Mouse (Mus musculus) bone marrow macrophage, adult 2 months (primary cell): ENCODE data around the gene Cdh26. TPM values are rescaled to one million over a fixed set of nuclear protein-coding genes. Genes with fewer than 3 reads are reported as not detected.

Source experiments
- H3K27ac ChIP-seq: 2 replicates; pipeline ENCODE4 v1.5.1; 2012; ENCODE audit warnings: low read depth, low read length; ENCODE audit not compliant: insufficient read depth
- H3K4me1 ChIP-seq: 2 replicates; pipeline ENCODE4 v1.6.1; 2012; ENCODE audit warnings: low read length; ENCODE audit not compliant: control insufficient read depth, insufficient read depth
- H3K4me3 ChIP-seq: 2 replicates; pipeline ENCODE4 v1.5.1; 2012; ENCODE audit warnings: mild to moderate bottlenecking, low read length, moderate library complexity; ENCODE audit not compliant: insufficient read depth
- CTCF ChIP-seq: IDR thresholded peaks from 2 replicates; pipeline ENCODE4 v1.5.1; 2012; ENCODE audit warnings: low read depth, mild to moderate bottlenecking, low read length, moderate library complexity
- POLR2A ChIP-seq: IDR thresholded peaks from 2 replicates; pipeline ENCODE4 v1.6.1; 2012; ENCODE audit warnings: mild to moderate bottlenecking, low read depth, low read length, borderline replicate concordance
- polyA plus RNA-seq: library from polyadenylated mRNA; stranded (reverse); fragments of >200 nt; gene quantifications from 2 replicates; pipeline ENCODE4 v1.2.4, GENCODE M21; 2012; ENCODE audit not compliant: missing spikeins, insufficient read depth, insufficient read length

The Cdh26 gene
- polyA plus RNA-seq, 1 experiment: not detected

- TF ChIP-seq CTCF (no peak), POLR2A (no peak)
- H3K4me3 ChIP-seq: no peak overlapping the region
- no peaks in the 10 kb centered on the region for H3K4me1 ChIP-seq
- no peak overlapping the region for H3K27ac ChIP-seq
Measured at GRCm38 (mm10) chr2:178416970-178417369, 13.4 kb upstream of the Cdh26 start.

DNA sequence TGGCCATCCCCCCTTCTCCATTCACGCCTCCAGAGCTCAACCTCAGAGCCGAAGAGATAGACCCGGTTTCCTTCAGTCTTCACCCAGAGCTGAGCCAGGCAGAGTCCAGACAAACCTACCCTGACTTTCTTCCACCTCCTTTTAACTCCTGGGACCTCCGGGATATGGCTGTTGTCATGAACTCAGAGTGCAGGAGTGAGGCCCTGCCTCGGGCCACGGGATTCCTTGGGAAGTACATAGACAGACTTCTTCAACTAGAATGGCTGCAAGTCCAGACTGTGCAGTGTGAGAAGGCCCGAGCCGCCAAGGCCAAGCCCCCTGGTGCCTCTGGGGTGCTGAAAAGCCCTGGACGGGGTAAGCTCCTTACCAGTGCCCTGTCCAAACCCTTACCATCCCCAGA, 9.8 kb upstream of the Cdh26 start:
- TF ChIP-seq CTCF: no peak
- no peak for TF ChIP-seq POLR2A
- Histone ChIP-seq H3K4me1 (no peaks in the 10 kb centered on the region), H3K4me3 (no peak overlapping the region), H3K27ac (no peak overlapping the region)

DNA sequence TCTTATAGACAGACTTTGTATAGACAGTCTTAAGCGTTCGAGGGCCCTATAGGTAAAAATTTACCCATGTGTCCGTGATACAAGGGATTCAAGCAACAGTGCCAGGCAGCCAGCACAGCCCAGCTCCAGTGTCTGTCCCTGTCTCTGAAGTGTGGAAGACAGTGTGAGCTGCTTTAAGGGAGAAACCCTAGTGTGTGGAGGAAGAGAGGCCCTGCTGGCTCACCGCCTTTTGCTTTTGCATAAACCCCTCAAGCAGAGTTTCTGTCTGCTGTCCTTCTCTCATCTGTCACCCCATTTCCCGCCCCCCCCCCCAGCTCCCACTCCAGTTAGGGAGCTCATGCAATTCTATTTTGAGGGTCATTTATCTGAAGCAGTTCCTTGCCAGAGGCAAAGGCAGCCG, 8.7 kb upstream of the Cdh26 start:
- Histone ChIP-seq H3K4me3 (no peak overlapping the region), H3K27ac (no peak overlapping the region), H3K4me1 (no peaks in the 10 kb centered on the region)
- TF ChIP-seq CTCF: no peak
- TF ChIP-seq POLR2A: no peak

GRCm38 (mm10) chr2:178422186-178422585, 8.1 kb upstream of the Cdh26 start:
- no peak overlapping the region for H3K4me3 ChIP-seq
- TF ChIP-seq CTCF (no peak), POLR2A (no peak)

DNA sequence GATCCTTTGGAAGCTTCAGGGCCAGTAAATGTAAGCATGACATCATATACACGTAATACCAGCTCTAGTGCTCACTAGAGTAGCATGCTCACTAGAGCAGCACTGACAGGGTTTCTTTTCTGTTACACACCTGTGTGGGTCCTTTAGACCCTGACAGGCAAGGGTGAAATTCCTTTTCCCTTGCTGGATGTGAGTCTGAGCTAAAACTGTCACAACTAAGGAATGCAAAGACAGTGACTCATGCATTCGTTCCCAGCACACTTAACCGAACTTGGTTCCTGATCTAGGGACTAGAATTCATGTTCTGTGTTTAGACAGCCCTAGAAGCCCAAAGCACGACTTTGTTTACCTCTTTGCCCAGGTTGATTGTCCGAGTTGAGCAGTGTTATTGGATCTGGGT, 7.1 kb upstream of the Cdh26 start:
- no peak overlapping the region for H3K27ac ChIP-seq
- H3K4me1 ChIP-seq: no peaks in the 10 kb centered on the region
- no peak overlapping the region for H3K4me3 ChIP-seq
- TF ChIP-seq CTCF: no peak
- no peak for TF ChIP-seq POLR2A

More at GRCm38 (mm10) chr2:178422186-178422585, 8.1 kb upstream of the Cdh26 start:
- no peak overlapping the region for H3K27ac ChIP-seq
- no peaks in the 10 kb centered on the region for H3K4me1 ChIP-seq

- Histone ChIP-seq H3K4me3 (no peak overlapping the region), H3K27ac (no peak overlapping the region), H3K4me1 (no peaks in the 10 kb centered on the region)
- TF ChIP-seq CTCF (no peak), POLR2A (no peak)
Measured at GRCm38 (mm10) chr2:178426229-178426628, 4.1 kb upstream of the Cdh26 start.

DNA sequence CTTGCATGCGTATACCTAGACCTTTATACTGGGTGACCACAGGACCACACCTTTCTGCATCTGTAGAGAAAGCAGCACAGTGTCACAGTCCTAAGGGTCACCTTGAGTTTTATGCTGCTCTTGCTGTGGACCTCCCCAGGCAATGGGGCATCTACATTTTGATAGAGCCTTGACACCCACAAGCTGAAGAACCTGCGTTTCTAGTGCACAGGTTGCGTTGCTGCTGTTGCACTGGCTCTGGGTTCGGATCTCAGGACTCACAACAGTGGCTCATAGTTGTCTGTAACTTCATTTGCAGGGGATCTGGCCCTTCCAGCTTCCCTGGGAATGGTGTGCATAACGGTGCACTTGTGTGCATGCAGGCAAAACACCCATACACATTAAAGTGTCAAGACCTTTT, 3.1 kb upstream of the Cdh26 start:
- H3K27ac ChIP-seq: no peak overlapping the region
- no peak overlapping the region for H3K4me3 ChIP-seq
- no peaks in the 10 kb centered on the region for H3K4me1 ChIP-seq
- TF ChIP-seq CTCF (no peak), POLR2A (no peak)

GRCm38 (mm10) chr2:178428183-178428582, 2.1 kb upstream of the Cdh26 start:
- H3K4me1 ChIP-seq: no peaks in the 10 kb centered on the region
- no peak overlapping the region for H3K27ac ChIP-seq
- TF ChIP-seq CTCF: no peak
- TF ChIP-seq POLR2A: no peak
- H3K4me3 ChIP-seq: no peak overlapping the region

DNA sequence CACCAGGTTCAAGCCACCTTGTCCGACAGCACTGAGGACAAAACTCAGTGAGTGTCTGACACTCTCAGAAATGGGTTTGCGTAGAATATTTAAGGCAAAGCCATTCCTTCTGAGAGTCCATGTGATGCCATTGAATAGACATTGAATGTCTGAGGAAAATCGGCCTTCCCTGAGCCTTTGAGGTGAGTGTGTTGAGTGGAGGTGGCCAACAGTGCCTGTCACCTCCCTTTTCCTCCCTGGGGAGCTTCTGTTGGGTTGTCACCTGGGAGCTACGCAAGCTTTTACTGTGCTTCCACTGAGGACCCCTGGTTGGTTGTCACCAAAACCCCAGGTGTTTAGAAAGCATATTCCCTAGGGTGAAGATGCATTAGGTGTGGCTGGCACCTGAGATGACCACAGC, 1.7 kb upstream of the Cdh26 start:
- H3K4me1 ChIP-seq: no peaks in the 10 kb centered on the region
- H3K4me3 ChIP-seq: no peak overlapping the region
- no peak overlapping the region for H3K27ac ChIP-seq
- TF ChIP-seq POLR2A: no peak
- TF ChIP-seq CTCF: no peak

- Histone ChIP-seq H3K4me1 (no peaks in the 10 kb centered on the region), H3K4me3 (no peak overlapping the region), H3K27ac (no peak overlapping the region)
- TF ChIP-seq POLR2A (no peak), CTCF (no peak)
Measured at GRCm38 (mm10) chr2:178429426-178429825, 905 bp upstream of the Cdh26 start.

DNA sequence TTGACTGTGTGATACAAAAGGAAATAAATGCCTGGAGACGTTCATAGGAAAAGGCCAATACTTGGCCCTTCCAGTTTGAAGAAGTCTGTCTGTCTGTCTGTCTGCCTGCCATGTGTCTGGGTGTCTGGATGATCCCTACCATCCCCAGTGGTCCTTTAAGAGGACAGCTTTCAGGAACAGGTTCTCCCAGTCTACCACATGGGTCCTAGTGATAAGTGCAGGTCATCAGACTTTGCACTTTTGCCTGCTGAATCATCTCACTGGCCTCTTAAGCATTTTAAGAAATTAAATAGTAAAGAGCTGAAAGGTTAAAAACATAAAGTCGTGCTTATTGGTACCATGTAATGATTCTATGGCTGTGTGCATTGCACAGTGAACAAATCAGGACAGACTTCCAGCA, 3.2 kb downstream of the Cdh26 start:
- H3K27ac ChIP-seq: no peak overlapping the region
- TF ChIP-seq POLR2A: no peak
- H3K4me1 ChIP-seq: no peaks in the 10 kb centered on the region
- H3K4me3 ChIP-seq: no peak overlapping the region
